Mouse (Mus musculus) hindbrain, embryonic 12.5 days (tissue): ENCODE measurements around the gene Prss54. TPM values are rescaled to one million over a fixed set of nuclear protein-coding genes. Genes with fewer than 3 reads are reported as not detected.
"Not testable (repeated sequence)": the region's sequence is repeated elsewhere in the genome, so short reads cannot be mapped to it uniquely, and the experiment has no call there.

Experiments
- ATAC-seq: fragments of 200-750 bp; cut with Nextera tagmentation; 2 replicates; pipeline ENCODE4 v1.8.0; 2017; ENCODE audit warnings: moderate TSS enrichment; ENCODE audit not compliant: low FRiP score
- H3K27ac ChIP-seq: fragments of 300-500 bp; sonication (generic); 2 replicates; pipeline ENCODE4 v1.5.1; 2016; ENCODE audit warnings: mild to moderate bottlenecking
- H3K27me3 ChIP-seq: fragments of 300-500 bp; sonication (generic); 2 replicates; pipeline ENCODE4 v1.6.1; 2016; ENCODE audit warnings: mild to moderate bottlenecking
- H3K36me3 ChIP-seq: fragments of 300-500 bp; sonication (generic); 2 replicates; pipeline ENCODE4 v1.6.1; 2016; ENCODE audit warnings: mild to moderate bottlenecking
- H3K4me1 ChIP-seq: fragments of 300-500 bp; sonication (generic); 2 replicates; pipeline ENCODE4 v1.6.1; 2016
- H3K4me2 ChIP-seq: fragments of 300-500 bp; sonication (generic); replicated peaks from 2 replicates; pipeline ENCODE4 v1.6.1; 2016; ENCODE audit warnings: mild to moderate bottlenecking
- H3K4me3 ChIP-seq: fragments of 300-500 bp; sonication (generic); 2 replicates; pipeline ENCODE4 v1.5.1; 2016; ENCODE audit warnings: mild to moderate bottlenecking
- H3K9ac ChIP-seq: fragments of 300-500 bp; sonication (generic); 2 replicates; pipeline ENCODE4 v1.6.1; 2016; ENCODE audit warnings: mild to moderate bottlenecking, moderate library complexity
- H3K9me3 ChIP-seq: fragments of 300-500 bp; sonication (generic); replicated peaks from 2 replicates; pipeline ENCODE4 v1.6.1; 2016; ENCODE audit warnings: mild to moderate bottlenecking
- WGBS: fragments of 180-500 bp; shearing (Covaris S2); methylation state at CpG from one replicate; pipeline ENCODE4 v1.1.7; 2016; 5-methylcytosine and 5-hydroxymethylcytosine counted together
- polyA plus RNA-seq: library from polyadenylated mRNA; unstranded; fragments of >200 nt; fragmentation: Nextera tagmentation; extraction: Ambion mirVana; gene quantifications from 2 replicates; pipeline ENCODE4 v1.2.1, GENCODE M21; 2016

Gene Prss54
- not detected in 2 replicates for polyA plus RNA-seq

- H3K9me3 ChIP-seq, result 0 out of 2 replicates have a peak, but pooled peaks cover 1% of the 10 kb centered on the region
- no peaks in the 10 kb centered on the region for H3K36me3 ChIP-seq
- H3K9ac ChIP-seq, result no peak within 1 kb of the TSS
- no peak within 1 kb of the TSS for H3K4me3 ChIP-seq
- no peak within 1 kb of the TSS for H3K27ac ChIP-seq
- 88% methylated on average over 10 of the region's 10 CpGs for WGBS
- ATAC-seq, result no peak
- no peaks in the 10 kb centered on the region for H3K27me3 ChIP-seq
- no peaks in the 10 kb centered on the region for H3K4me1 ChIP-seq
- no peak within 1 kb of the TSS for H3K4me2 ChIP-seq
Observed at GRCm38 (mm10) chr8:95576240-95576639, at the start of gene Prss54. Gene Prss54, minus strand, starts transcription at chr8:95576340.

- ATAC-seq, result no peak
Observed at GRCm38 (mm10) chr8:95624833-95625232, 48.7 kb upstream of the Prss54 start.

GRCm38 (mm10) chr8:95620046-95620445, 43.9 kb upstream of the Prss54 start:
- Histone ChIP-seq H3K4me1 (no peaks in the 10 kb centered on the region), H3K36me3 (no peaks in the 10 kb centered on the region), H3K4me2 (no peak overlapping the region), H3K27ac (no peak overlapping the region), H3K9me3 (no peaks in the 10 kb centered on the region), H3K27me3 (no peaks in the 10 kb centered on the region; the same call in none of the 2 replicates), H3K4me3 (no peak overlapping the region), H3K9ac (no peak overlapping the region)
- no peak for ATAC-seq
- WGBS, result 90% methylated on average over 2 of the region's 2 CpGs

More at GRCm38 (mm10) chr8:95624833-95625232, 48.7 kb upstream of the Prss54 start:
- H3K4me1 ChIP-seq, result no peaks in the 10 kb centered on the region
- no peaks in the 10 kb centered on the region for H3K36me3 ChIP-seq
- no peak overlapping the region for H3K4me3 ChIP-seq
- no peak overlapping the region for H3K27ac ChIP-seq
- peaks cover 9% of the 10 kb centered on the region for H3K27me3 ChIP-seq
- no peak overlapping the region for H3K4me2 ChIP-seq
- no peak overlapping the region for H3K9ac ChIP-seq
- 81% methylated on average over 2 of the region's 2 CpGs for WGBS
- no peaks in the 10 kb centered on the region for H3K9me3 ChIP-seq

- WGBS, result 91% methylated on average over 7 of the region's 7 CpGs
- Histone ChIP-seq H3K4me1 (peaks cover 4% of the 10 kb centered on the region; the same call in 1 of the 2 replicates), H3K4me2 (no peak overlapping the region), H3K4me3 (no peak overlapping the region), H3K9me3 (no peaks in the 10 kb centered on the region), H3K27ac (no peak overlapping the region), H3K27me3 (no peaks in the 10 kb centered on the region), H3K36me3 (no peaks in the 10 kb centered on the region), H3K9ac (no peak overlapping the region)
- ATAC-seq, result no peak
Observed at GRCm38 (mm10) chr8:95616383-95616782, 40.2 kb upstream of the Prss54 start.

- 74% methylated on average over 5 of the region's 5 CpGs for WGBS
- H3K9ac ChIP-seq, result no peak overlapping the region
- ATAC-seq, result no peak
Observed at GRCm38 (mm10) chr8:95611769-95612168, 35.6 kb upstream of the Prss54 start.

GRCm38 (mm10) chr8:95610749-95611148, 34.6 kb upstream of the Prss54 start:
- WGBS, result 85% methylated on average over 14 of the region's 14 CpGs
- ATAC-seq, result no peak

More at GRCm38 (mm10) chr8:95611769-95612168, 35.6 kb upstream of the Prss54 start:
- H3K9me3 ChIP-seq, result no peaks in the 10 kb centered on the region
- no peaks in the 10 kb centered on the region for H3K36me3 ChIP-seq
- peaks cover 4% of the 10 kb centered on the region; the same call in 1 of the 2 replicates for H3K4me1 ChIP-seq
- no peak overlapping the region for H3K27ac ChIP-seq
- no peak overlapping the region for H3K4me3 ChIP-seq
- no peaks in the 10 kb centered on the region; the same call in 1 of the 2 replicates for H3K27me3 ChIP-seq
- no peak overlapping the region; the same call in 1 of the 2 replicates for H3K4me2 ChIP-seq

GRCm38 (mm10) chr8:95609406-95609805, 33.3 kb upstream of the Prss54 start:
- H3K36me3 ChIP-seq, result no peaks in the 10 kb centered on the region
- ATAC-seq, result no peak
- H3K27me3 ChIP-seq, result no peaks in the 10 kb centered on the region; the same call in 1 of the 2 replicates
- no peak overlapping the region for H3K27ac ChIP-seq
- no peaks in the 10 kb centered on the region for H3K9me3 ChIP-seq
- peaks cover 4% of the 10 kb centered on the region; the same call in 1 of the 2 replicates for H3K4me1 ChIP-seq
- 84% methylated on average over 5 of the region's 5 CpGs for WGBS
- no peak overlapping the region for H3K9ac ChIP-seq
- no peak overlapping the region for H3K4me2 ChIP-seq
- H3K4me3 ChIP-seq, result no peak overlapping the region

More at GRCm38 (mm10) chr8:95610749-95611148, 34.6 kb upstream of the Prss54 start:
- Histone ChIP-seq H3K9ac (no peak overlapping the region), H3K4me3 (no peak overlapping the region), H3K4me2 (no peak overlapping the region), H3K4me1 (peaks cover 4% of the 10 kb centered on the region; the same call in 1 of the 2 replicates), H3K9me3 (no peaks in the 10 kb centered on the region), H3K36me3 (no peaks in the 10 kb centered on the region), H3K27me3 (no peaks in the 10 kb centered on the region; the same call in 1 of the 2 replicates), H3K27ac (no peak overlapping the region)

- no peak for ATAC-seq
- Histone ChIP-seq H3K9me3 (no peaks in the 10 kb centered on the region), H3K4me2 (no peak overlapping the region), H3K27me3 (no peaks in the 10 kb centered on the region; the same call in 1 of the 2 replicates), H3K27ac (no peak overlapping the region), H3K4me1 (peaks cover 4% of the 10 kb centered on the region; the same call in 1 of the 2 replicates), H3K36me3 (no peaks in the 10 kb centered on the region), H3K4me3 (no peak overlapping the region), H3K9ac (no peak overlapping the region)
- 56% methylated on average over 9 of the region's 9 CpGs for WGBS
Observed at GRCm38 (mm10) chr8:95607210-95607609, 31.1 kb upstream of the Prss54 start.

- H3K27me3 ChIP-seq, ATAC-seq, H3K9ac ChIP-seq, H3K4me1 ChIP-seq, H3K27ac ChIP-seq, H3K9me3 ChIP-seq, H3K4me2 ChIP-seq, H3K36me3 ChIP-seq, H3K4me3 ChIP-seq: not testable (repeated sequence)
- 28% methylated on average over 4 of the region's 5 CpGs for WGBS
Observed at GRCm38 (mm10) chr8:95606509-95606908, 30.4 kb upstream of the Prss54 start.

GRCm38 (mm10) chr8:95602168-95602567, 26.0 kb upstream of the Prss54 start:
- Histone ChIP-seq H3K9ac (no peak overlapping the region), H3K9me3 (no peaks in the 10 kb centered on the region), H3K4me2 (no peak overlapping the region), H3K27me3 (no peaks in the 10 kb centered on the region), H3K27ac (no peak overlapping the region), H3K4me1 (no peaks in the 10 kb centered on the region), H3K36me3 (no peaks in the 10 kb centered on the region), H3K4me3 (no peak overlapping the region)
- 70% methylated on average over 2 of the region's 2 CpGs for WGBS
- ATAC-seq, result no peak

- Histone ChIP-seq H3K27ac (no peak overlapping the region), H3K9me3 (no peaks in the 10 kb centered on the region), H3K36me3 (no peaks in the 10 kb centered on the region), H3K9ac (no peak overlapping the region; the same call in 1 of the 2 replicates), H3K4me2 (no peak overlapping the region), H3K4me3 (no peak overlapping the region), H3K4me1 (no peaks in the 10 kb centered on the region), H3K27me3 (no peaks in the 10 kb centered on the region)
- 75% methylated on average over 15 of the region's 15 CpGs for WGBS
- ATAC-seq, result no peak
Observed at GRCm38 (mm10) chr8:95601306-95601705, 25.2 kb upstream of the Prss54 start.

GRCm38 (mm10) chr8:95599861-95600260, 23.7 kb upstream of the Prss54 start:
- Histone ChIP-seq H3K27ac (no peak overlapping the region), H3K9me3 (no peaks in the 10 kb centered on the region), H3K9ac (no peak overlapping the region), H3K4me2 (no peak overlapping the region), H3K4me1 (no peaks in the 10 kb centered on the region), H3K36me3 (no peaks in the 10 kb centered on the region), H3K4me3 (no peak overlapping the region), H3K27me3 (no peaks in the 10 kb centered on the region)
- WGBS, result 12% methylated on average over 11 of the region's 11 CpGs
- no peak for ATAC-seq

GRCm38 (mm10) chr8:95596841-95597241, 20.7 kb upstream of the Prss54 start:
- Histone ChIP-seq H3K4me3 (no peak overlapping the region), H3K9me3 (no peaks in the 10 kb centered on the region), H3K27ac (no peak overlapping the region), H3K4me1 (no peaks in the 10 kb centered on the region), H3K36me3 (no peaks in the 10 kb centered on the region), H3K27me3 (no peaks in the 10 kb centered on the region), H3K4me2 (no peak overlapping the region), H3K9ac (no peak overlapping the region)
- 68% methylated on average over 4 of the region's 4 CpGs for WGBS
- no peak for ATAC-seq
